Mouse (Mus musculus) left cerebral cortex, adult 2 months (tissue): ENCODE data around the gene Tbcc. TPM values are rescaled to one million over a fixed set of nuclear protein-coding genes. Genes with fewer than 3 reads are reported as not detected.
A peak's percentile ranks its signal among the peaks of the same experiment; 100 is the strongest.

Source experiments
- DNase-seq, 2 experiments: peaks; one replicate each; pipeline ENCODE4 v3.0.0; 2021 to 2022; ENCODE audit warnings: low spot score in 2 of 2, mixed read lengths in 1 of 2; ENCODE audit errors: extremely low spot score in 1 of 2
- H3K27ac ChIP-seq: fragments of 200-600 bp; 2 replicates; pipeline ENCODE4 v1.8.1; 2022
- H3K4me3 ChIP-seq: fragments of 200-600 bp; 2 replicates; pipeline ENCODE4 v1.8.1; 2022
- CTCF ChIP-seq: fragments of 200-600 bp; IDR thresholded peaks from 2 replicates; pipeline ENCODE4 v1.8.1; 2022; ENCODE audit warnings: antibody characterized with exemption, mild to moderate bottlenecking, moderate library complexity
- intact Hi-C: fragments of 180-260 bp; cut with DNase I; formaldehyde crosslinking; loops from one replicate; pipeline ENCODE4 v1.15.1; 2025
- total RNA-seq, 2 experiments: library from RNA; stranded (reverse); gene quantifications; 2 replicates each; pipeline ENCODE4 v1.2.3; 2021

Gene Tbcc
- total RNA-seq, 2 experiments from 2014 or later, result 30.9 to 35.3 TPM

- peak overlapping the region; percentile 79 for H3K4me3 ChIP-seq
- H3K27ac ChIP-seq, result peak overlapping the region; percentile 99
- TF ChIP-seq CTCF, result no peak; the same call in none of the 2 replicates
- intact Hi-C loops, result loop anchor here (1.0 to 5.0 kb wide), 3 partner anchors 32 to 107 kb away; partner anchors contain the start of gene Rpl7l1
- peak; percentile 71 to 78 for DNase-seq
Observed at GRCm38 (mm10) chr17:46889450-46890084, 917 bp upstream of the Tbcc start.

DNA sequence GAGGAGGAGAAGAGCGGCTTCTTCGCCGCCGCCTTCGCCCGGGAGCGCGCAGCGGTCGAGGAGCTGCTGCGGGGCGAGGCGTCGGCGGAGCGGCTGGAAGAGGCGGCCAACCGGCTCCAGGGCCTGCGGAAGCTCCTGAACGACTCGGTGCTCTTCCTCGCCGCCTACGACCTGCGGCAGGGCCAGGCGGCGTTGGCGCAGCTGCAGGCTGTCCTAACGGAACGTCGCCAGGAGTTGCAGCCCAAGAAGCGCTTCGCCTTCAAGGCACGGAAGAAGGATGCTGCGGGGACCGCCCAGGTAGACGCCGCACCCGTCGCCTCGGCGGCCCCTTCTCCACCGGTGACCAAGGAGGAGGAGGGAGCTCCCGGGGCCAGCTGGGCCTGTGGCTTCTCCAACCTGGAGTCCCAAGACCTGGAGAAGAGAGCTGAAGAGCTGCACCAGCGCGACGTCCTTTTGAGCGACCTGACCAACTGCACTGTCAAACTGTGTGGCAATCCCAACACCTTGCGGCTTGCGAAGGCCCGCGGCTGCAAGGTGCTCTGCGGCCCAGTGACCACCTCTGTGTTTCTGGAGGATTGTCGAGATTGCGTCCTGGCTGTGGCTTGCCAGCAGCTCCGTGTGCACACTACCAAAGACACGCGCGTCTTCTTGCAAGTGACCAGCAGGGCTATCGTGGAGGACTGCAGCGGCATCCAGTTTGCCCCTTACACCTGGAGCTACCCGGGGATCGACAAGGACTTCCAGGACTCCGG is 535 bp downstream of the Tbcc start:
- intact Hi-C loops, result loop anchor here (1.0 to 5.0 kb wide), 2 partner anchors 41 to 109 kb away; partner anchors contain the start of gene Rpl7l1
- Histone ChIP-seq H3K27ac (peak overlapping the region; percentile 95), H3K4me3 (peak overlapping the region; percentile 61)
- DNase-seq, result no peak
- TF ChIP-seq CTCF, result no peak; the same call in 1 of the 2 replicates

DNA sequence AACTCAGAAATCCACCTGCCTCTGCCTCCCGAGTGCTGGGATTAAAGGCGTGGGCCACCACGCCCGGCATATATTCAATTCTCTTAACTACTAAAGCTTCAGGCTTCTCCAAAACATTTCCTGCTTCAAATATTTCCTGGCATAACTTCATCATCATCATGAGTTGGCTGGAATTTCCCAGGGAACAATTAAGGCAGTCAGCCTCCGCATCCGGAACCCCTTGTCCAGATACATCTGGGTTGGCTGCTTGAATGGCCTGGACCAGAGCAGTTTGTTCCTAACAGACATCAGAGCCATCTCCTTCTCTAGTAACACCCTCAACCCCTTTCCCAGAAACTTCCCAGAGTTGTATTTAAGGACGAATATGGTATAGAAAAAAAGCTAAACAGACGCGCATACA is 4.9 kb downstream of the Tbcc start:
- intact Hi-C loops, result no loop called here
- H3K27ac ChIP-seq, result no peak overlapping the region
- no peak for DNase-seq
- H3K4me3 ChIP-seq, result no peak overlapping the region
- TF ChIP-seq CTCF, result no peak

- intact Hi-C loops, result no loop called here
- no peak for TF ChIP-seq CTCF
- Histone ChIP-seq H3K4me3 (no peak overlapping the region), H3K27ac (no peak overlapping the region)
- DNase-seq, result no peak
Observed at GRCm38 (mm10) chr17:46897221-46897950, 6.9 kb downstream of the Tbcc start.

- no peak overlapping the region for H3K4me3 ChIP-seq
- DNase-seq, result no peak
- intact Hi-C loops, result loop anchor here (5.0 kb wide), 1 partner anchor 131 kb away; no protein-coding TSS in a partner anchor
- no peak overlapping the region for H3K27ac ChIP-seq
- TF ChIP-seq CTCF, result no peak
Observed at GRCm38 (mm10) chr17:46900941-46901340, 10.5 kb downstream of the Tbcc start.

- peak; percentile 70 to 83 for DNase-seq
- H3K27ac ChIP-seq, result no peak overlapping the region
- peak; percentile 93 for TF ChIP-seq CTCF
- intact Hi-C loops, result loop anchor here (5.0 kb wide), 1 partner anchor 128 kb away; no protein-coding TSS in a partner anchor
- H3K4me3 ChIP-seq, result no peak overlapping the region
Observed at GRCm38 (mm10) chr17:46903876-46904490, 13.5 kb downstream of the Tbcc start.

- no peak within 1 kb of the TSS for H3K27ac ChIP-seq
- no peak for TF ChIP-seq CTCF
- H3K4me3 ChIP-seq, result no peak within 1 kb of the TSS
- intact Hi-C loops, result no loop called here
- no peak for DNase-seq
Observed at GRCm38 (mm10) chr17:46910186-46910585, 19.7 kb downstream of the Tbcc start, which contains the start of gene Prph2. Prph2 (plus strand) TSS chr17:46910459.

DNA sequence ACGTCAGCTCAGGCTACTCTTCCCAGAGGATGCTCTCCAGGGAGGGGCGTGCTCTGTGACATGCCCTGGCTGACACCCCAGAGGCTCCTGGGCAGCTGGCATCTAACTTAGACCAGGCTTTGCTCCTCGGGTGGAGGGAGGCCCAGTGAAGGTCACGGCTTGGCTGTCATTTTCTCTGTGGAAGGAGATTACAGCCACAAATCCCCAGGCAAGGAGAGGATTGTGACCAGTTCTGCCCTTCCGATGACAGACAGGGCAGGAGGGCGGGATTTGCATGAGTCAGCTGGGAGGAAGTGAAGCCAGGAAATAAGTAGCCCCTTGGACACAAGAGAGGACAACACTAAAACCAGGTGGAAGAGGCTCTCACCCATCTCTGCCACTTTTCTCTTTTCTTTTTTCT is 21.8 kb downstream of the Tbcc start:
- Histone ChIP-seq H3K27ac (no peak overlapping the region), H3K4me3 (no peak overlapping the region)
- TF ChIP-seq CTCF, result no peak
- no peak for DNase-seq
- intact Hi-C loops, result no loop called here

DNA sequence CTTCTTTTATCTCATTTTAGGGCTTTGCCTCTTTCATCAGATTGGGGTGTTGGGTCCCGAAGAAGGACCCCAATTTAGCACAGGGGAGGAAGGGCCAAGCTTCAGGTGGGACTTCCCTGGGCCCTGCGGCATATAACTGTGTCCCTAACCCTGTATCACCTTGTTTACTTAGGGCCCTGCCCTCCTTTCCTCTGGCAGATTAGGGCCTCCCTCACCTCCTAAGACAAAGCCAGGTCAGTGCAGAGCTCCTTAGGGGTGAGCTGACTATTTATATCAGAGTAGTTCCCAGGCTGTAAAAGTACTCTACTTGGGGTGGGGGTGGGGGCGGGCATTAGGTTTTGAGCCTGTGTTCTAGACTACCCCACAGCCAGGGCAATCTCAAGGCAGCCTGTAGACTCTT is 24.6 kb downstream of the Tbcc start:
- Histone ChIP-seq H3K4me3 (no peak overlapping the region), H3K27ac (no peak overlapping the region)
- no peak for DNase-seq
- intact Hi-C loops, result no loop called here
- no peak for TF ChIP-seq CTCF

- DNase-seq, result no peak
- no peak overlapping the region for H3K4me3 ChIP-seq
- intact Hi-C loops, result no loop called here
- TF ChIP-seq CTCF, result no peak
- H3K27ac ChIP-seq, result no peak overlapping the region
Observed at GRCm38 (mm10) chr17:46918951-46919350, 28.5 kb downstream of the Tbcc start.

DNA sequence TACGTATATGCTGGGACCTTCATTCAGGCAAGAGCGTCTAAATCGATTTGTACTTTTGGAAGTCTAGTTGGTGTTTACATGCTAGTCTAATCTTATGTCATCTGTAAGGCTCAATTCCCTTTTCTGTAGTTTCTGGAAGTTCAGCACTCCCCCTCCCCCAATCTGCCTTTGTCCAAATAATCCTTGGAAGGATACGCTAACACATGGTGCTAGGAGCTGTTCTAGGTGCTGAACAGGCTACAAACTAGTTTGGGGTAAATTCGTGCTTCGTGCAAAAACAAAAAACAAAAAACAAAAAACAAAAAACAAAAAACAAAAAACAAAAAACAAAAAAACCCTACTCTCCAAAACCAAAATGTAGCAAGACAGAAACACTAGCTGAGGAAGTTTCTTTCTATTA is 30.4 kb downstream of the Tbcc start:
- no peak for TF ChIP-seq CTCF
- no peak for DNase-seq
- intact Hi-C loops, result no loop called here
- Histone ChIP-seq H3K27ac (no peak overlapping the region), H3K4me3 (no peak overlapping the region)

DNA sequence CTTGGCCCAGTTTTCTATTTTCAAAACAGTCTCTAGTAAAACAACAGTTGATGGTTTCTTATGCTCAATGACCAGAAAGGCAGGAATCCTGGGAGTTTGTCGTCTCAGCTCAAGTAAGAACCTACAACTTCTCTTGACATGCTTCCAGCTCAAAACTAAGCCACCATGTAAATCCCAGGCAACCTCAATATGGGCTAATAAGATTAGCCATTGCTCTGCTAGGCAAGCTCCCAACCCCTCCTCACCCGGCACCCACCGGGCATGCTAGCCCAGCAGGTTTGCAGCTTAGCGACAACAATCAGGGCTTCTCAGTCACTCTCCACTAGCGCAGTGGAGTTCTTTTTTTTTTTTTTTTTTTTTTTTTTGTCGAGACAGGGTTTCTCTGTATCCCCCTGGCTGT is 35.7 kb downstream of the Tbcc start:
- Histone ChIP-seq H3K4me3 (no peak overlapping the region), H3K27ac (no peak overlapping the region)
- TF ChIP-seq CTCF, result no peak
- DNase-seq, result no peak
- intact Hi-C loops, result no loop called here
